Mouse (Mus musculus): ENCODE measurements around the gene Iqcd. TPM values are rescaled to one million over a fixed set of nuclear protein-coding genes. Genes with fewer than 3 reads are reported as not detected.

The Iqcd gene
- polyA plus RNA-seq, 2 experiments, result 0.12 to 1.4 TPM

DNA sequence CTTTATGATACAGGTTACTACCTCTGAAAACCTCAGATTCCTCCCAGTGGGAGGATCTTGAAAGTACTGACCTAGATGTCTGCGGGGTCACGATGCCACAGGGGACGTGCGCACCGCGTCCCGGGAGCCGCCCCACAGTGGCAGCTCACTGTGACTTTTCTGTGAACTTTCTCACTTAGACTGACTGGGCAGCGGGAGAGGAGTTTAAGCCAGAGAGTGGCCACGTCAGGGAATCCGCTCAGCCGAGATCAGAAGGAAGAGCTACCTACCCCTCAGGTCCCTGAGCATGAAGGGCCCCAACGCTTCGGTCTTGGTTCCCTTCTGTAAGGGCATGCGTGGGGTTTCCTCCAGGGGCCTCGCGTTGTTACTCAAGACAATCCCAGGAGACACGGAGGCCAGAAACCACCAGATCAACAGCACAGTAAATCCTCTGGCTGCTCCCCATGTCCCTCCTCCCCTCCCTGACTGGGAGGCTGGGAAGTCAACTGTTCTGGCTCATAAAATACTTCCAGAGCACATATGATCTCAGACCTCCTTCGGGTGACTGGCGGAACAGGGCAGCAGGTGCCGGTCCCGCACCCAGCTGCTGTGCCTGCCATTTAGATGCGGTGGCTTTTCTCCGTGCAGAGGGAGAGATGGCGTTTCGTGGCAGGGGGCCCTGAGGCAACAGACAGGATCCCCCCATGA is 9.5 kb upstream of the Iqcd start:
- no peaks in the 10 kb centered on the region for H3K27me3 ChIP-seq (ENCODE audit: control insufficient read depth, insufficient read depth, low read length)
- WGBS, result 18% methylated on average over 26 of the region's 26 CpGs
- peak overlapping the region; percentile 75 for H3K27ac ChIP-seq (replicated peaks; ENCODE audit: low read depth, low read length)
- H3K4me2 ChIP-seq (replicated peaks; ENCODE audit: low read depth, low read length, severe bottlenecking), result peak overlapping the region; percentile 29
- peak; percentile 76 for DNase-seq (ENCODE audit: low spot score)
- H3K4me3 ChIP-seq (replicated peaks; ENCODE audit: low read length), result no peak overlapping the region
- peaks cover 19% of the 10 kb centered on the region for H3K36me3 ChIP-seq (ENCODE audit: control insufficient read depth, insufficient read depth, low read length)
- ATAC-seq (ENCODE audit: low FRiP score, low read depth), result peak; percentile 83
- H3K4me1 ChIP-seq (ENCODE audit: control insufficient read depth, insufficient read depth, low read length), result peaks cover 39% of the 10 kb centered on the region
- H3K9ac ChIP-seq (ENCODE audit: low read depth, low read length, severe bottlenecking), result no peak overlapping the region
- no peaks in the 10 kb centered on the region for H3K9me3 ChIP-seq (ENCODE audit: control insufficient read depth, low read length)
- no peak for TF ChIP-seq POLR2A (IDR thresholded peaks at IDR 0.05; ENCODE audit: borderline replicate concordance, extremely low read depth, insufficient read depth, insufficient read length)

- H3K4me3 ChIP-seq (replicated peaks; ENCODE audit: low read length), result no peak overlapping the region
- WGBS, result 61% methylated on average over 26 of the region's 26 CpGs
- no peak for TF ChIP-seq POLR2A (IDR thresholded peaks at IDR 0.05; ENCODE audit: borderline replicate concordance, extremely low read depth, insufficient read depth, insufficient read length)
- peak overlapping the region; percentile 19; the same call in 1 of the 2 replicates for H3K27ac ChIP-seq (replicated peaks; ENCODE audit: low read depth, low read length)
- no peaks in the 10 kb centered on the region for H3K9me3 ChIP-seq (ENCODE audit: control insufficient read depth, low read length)
- ATAC-seq (ENCODE audit: low FRiP score, low read depth) (peak; percentile 18; the same call in 1 of the 2 replicates), DNase-seq (ENCODE audit: low spot score) (no peak)
- H3K4me1 ChIP-seq (ENCODE audit: control insufficient read depth, insufficient read depth, low read length), result peaks cover 39% of the 10 kb centered on the region
- peaks cover 26% of the 10 kb centered on the region for H3K36me3 ChIP-seq (ENCODE audit: control insufficient read depth, insufficient read depth, low read length)
- no peaks in the 10 kb centered on the region for H3K27me3 ChIP-seq (ENCODE audit: control insufficient read depth, insufficient read depth, low read length)
- H3K9ac ChIP-seq (ENCODE audit: low read depth, low read length, severe bottlenecking), result no peak overlapping the region
- peak overlapping the region; percentile 29 for H3K4me2 ChIP-seq (replicated peaks; ENCODE audit: low read depth, low read length, severe bottlenecking)
Measured at GRCm38 (mm10) chr5:120579898-120580626, 8.8 kb upstream of the Iqcd start.

GRCm38 (mm10) chr5:120582002-120582401 is 6.8 kb upstream of the Iqcd start:
- no peak overlapping the region for H3K4me2 ChIP-seq (replicated peaks; ENCODE audit: low read depth, low read length, severe bottlenecking)
- 77% methylated on average over 9 of the region's 9 CpGs for WGBS
- TF ChIP-seq POLR2A (IDR thresholded peaks at IDR 0.05; ENCODE audit: borderline replicate concordance, extremely low read depth, insufficient read depth, insufficient read length), result no peak
- H3K27ac ChIP-seq (replicated peaks; ENCODE audit: low read depth, low read length), result no peak overlapping the region
- H3K9me3 ChIP-seq (ENCODE audit: control insufficient read depth, low read length), result no peaks in the 10 kb centered on the region
- DNase-seq (ENCODE audit: low spot score) (no peak), ATAC-seq (ENCODE audit: low FRiP score, low read depth) (no peak)
- H3K4me3 ChIP-seq (replicated peaks; ENCODE audit: low read length), result no peak overlapping the region
- peaks cover 26% of the 10 kb centered on the region for H3K36me3 ChIP-seq (ENCODE audit: control insufficient read depth, insufficient read depth, low read length)
- H3K27me3 ChIP-seq (ENCODE audit: control insufficient read depth, insufficient read depth, low read length), result no peaks in the 10 kb centered on the region
- H3K9ac ChIP-seq (ENCODE audit: low read depth, low read length, severe bottlenecking), result no peak overlapping the region
- H3K4me1 ChIP-seq (ENCODE audit: control insufficient read depth, insufficient read depth, low read length), result peaks cover 41% of the 10 kb centered on the region

DNA sequence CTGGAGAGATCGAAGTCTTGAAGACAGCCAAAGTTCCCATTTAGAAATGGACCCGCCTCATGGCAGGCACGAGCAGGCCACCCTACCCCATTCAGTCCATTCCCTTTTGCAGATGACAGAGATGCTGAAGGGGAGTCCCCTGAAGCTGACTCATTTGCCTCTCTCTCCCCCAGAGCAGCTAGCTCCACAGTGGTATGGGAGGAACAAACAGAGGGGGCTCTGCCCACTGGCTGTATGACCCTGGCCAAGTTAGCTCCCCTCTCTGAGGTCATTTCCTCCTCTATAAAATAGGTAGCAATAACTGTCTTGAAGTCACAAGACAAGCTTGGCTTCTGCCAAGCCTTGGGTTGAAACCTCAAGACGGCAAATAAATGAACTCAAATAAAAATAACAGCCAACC is 5.3 kb upstream of the Iqcd start:
- no peak for TF ChIP-seq POLR2A (IDR thresholded peaks at IDR 0.05; ENCODE audit: borderline replicate concordance, extremely low read depth, insufficient read depth, insufficient read length)
- Histone ChIP-seq H3K9ac (ENCODE audit: low read depth, low read length, severe bottlenecking) (no peak overlapping the region), H3K27me3 (ENCODE audit: control insufficient read depth, insufficient read depth, low read length) (no peaks in the 10 kb centered on the region), H3K9me3 (ENCODE audit: control insufficient read depth, low read length) (no peaks in the 10 kb centered on the region), H3K4me1 (ENCODE audit: control insufficient read depth, insufficient read depth, low read length) (peaks cover 39% of the 10 kb centered on the region), H3K4me2 (replicated peaks; ENCODE audit: low read depth, low read length, severe bottlenecking) (no peak overlapping the region), H3K27ac (replicated peaks; ENCODE audit: low read depth, low read length) (no peak overlapping the region), H3K36me3 (ENCODE audit: control insufficient read depth, insufficient read depth, low read length) (peaks cover 26% of the 10 kb centered on the region), H3K4me3 (replicated peaks; ENCODE audit: low read length) (no peak overlapping the region)
- DNase-seq (ENCODE audit: low spot score) (no peak), ATAC-seq (ENCODE audit: low FRiP score, low read depth) (no peak)
- WGBS, result 86% methylated on average over 4 of the region's 4 CpGs

- Histone ChIP-seq H3K9me3 (ENCODE audit: control insufficient read depth, low read length) (no peaks in the 10 kb centered on the region), H3K4me1 (ENCODE audit: control insufficient read depth, insufficient read depth, low read length) (peaks cover 24% of the 10 kb centered on the region), H3K4me3 (replicated peaks; ENCODE audit: low read length) (no peak overlapping the region), H3K27me3 (ENCODE audit: control insufficient read depth, insufficient read depth, low read length) (no peaks in the 10 kb centered on the region), H3K4me2 (replicated peaks; ENCODE audit: low read depth, low read length, severe bottlenecking) (no peak overlapping the region), H3K36me3 (ENCODE audit: control insufficient read depth, insufficient read depth, low read length) (peaks cover 26% of the 10 kb centered on the region), H3K9ac (ENCODE audit: low read depth, low read length, severe bottlenecking) (no peak overlapping the region), H3K27ac (replicated peaks; ENCODE audit: low read depth, low read length) (no peak overlapping the region)
- DNase-seq (ENCODE audit: low spot score) (no peak), ATAC-seq (ENCODE audit: low FRiP score, low read depth) (no peak)
- TF ChIP-seq POLR2A (IDR thresholded peaks at IDR 0.05; ENCODE audit: borderline replicate concordance, extremely low read depth, insufficient read depth, insufficient read length), result no peak
- 45% methylated on average over 15 of the region's 15 CpGs for WGBS
Measured at GRCm38 (mm10) chr5:120584968-120585367, 3.8 kb upstream of the Iqcd start.

Data from limb, embryonic 14.5 days (tissue).